Mouse (Mus musculus) midbrain, embryonic 14.5 days (tissue): ENCODE data around the gene Txn2. TPM values are rescaled to one million over a fixed set of nuclear protein-coding genes. Genes with fewer than 3 reads are reported as not detected.
A peak's percentile ranks its signal among the peaks of the same experiment; 100 is the strongest.

ENCODE experiments used
- ATAC-seq: fragments of 200-750 bp; cut with Nextera tagmentation; 2 replicates; pipeline ENCODE4 v1.8.0; 2017; ENCODE audit warnings: moderate number of reproducible peaks, moderate library complexity; ENCODE audit not compliant: low FRiP score, low TSS enrichment
- DNase-seq: peaks from one replicate; pipeline ENCODE4 v3.0.0-alpha.2; 2015
- H3K27ac ChIP-seq: fragments of 300-500 bp; sonication (generic); replicated peaks from 2 replicates; pipeline ENCODE4 v1.5.1; 2014; ENCODE audit warnings: mild to moderate bottlenecking, low read depth, low read length, moderate library complexity
- H3K27me3 ChIP-seq: fragments of 300-500 bp; sonication (generic); 2 replicates; pipeline ENCODE4 v1.6.1; 2014; ENCODE audit warnings: low read length, control low read depth, mixed read lengths; ENCODE audit not compliant: control insufficient read depth, insufficient read depth
- H3K36me3 ChIP-seq: fragments of 300-500 bp; sonication (generic); 2 replicates; pipeline ENCODE4 v1.6.1; 2014; ENCODE audit warnings: low read length, control low read depth; ENCODE audit not compliant: control insufficient read depth, insufficient read depth
- H3K4me1 ChIP-seq: fragments of 300-500 bp; sonication (generic); 2 replicates; pipeline ENCODE4 v1.6.1; 2014; ENCODE audit warnings: mild to moderate bottlenecking, antibody characterized with exemption, low read length, control low read depth; ENCODE audit not compliant: control insufficient read depth, insufficient read depth
- H3K4me2 ChIP-seq: fragments of 300-500 bp; sonication (generic); 2 replicates; pipeline ENCODE4 v1.6.1; 2014; ENCODE audit warnings: mild to moderate bottlenecking, low read length, moderate library complexity
- H3K4me3 ChIP-seq: fragments of 300-500 bp; sonication (generic); replicated peaks from 2 replicates; pipeline ENCODE4 v1.5.1; 2014; ENCODE audit warnings: low read depth, low read length
- H3K9ac ChIP-seq: fragments of 300-500 bp; sonication (generic); replicated peaks from 2 replicates; pipeline ENCODE4 v1.6.1; 2014; ENCODE audit warnings: mild to moderate bottlenecking, low read length, moderate library complexity
- H3K9me3 ChIP-seq: fragments of 300-500 bp; sonication (generic); 2 replicates; pipeline ENCODE4 v1.6.1; 2016; ENCODE audit warnings: low read length, control low read depth, mixed read lengths; ENCODE audit not compliant: control insufficient read depth
- WGBS: fragments of 180-500 bp; shearing (Covaris S2); extraction: QIAGEN DNeasy Blood & Tissue Kit; methylation state at CpG from one replicate; pipeline ENCODE4 v1.1.7; 2014; 5-methylcytosine and 5-hydroxymethylcytosine counted together
- polyA plus RNA-seq: library from polyadenylated mRNA; unstranded; fragments of >200 nt; fragmentation: Nextera tagmentation; extraction: Ambion mirVana; gene quantifications from 2 replicates; pipeline ENCODE4 v1.2.1, GENCODE M21; 2014

Txn2 gene
- polyA plus RNA-seq, 1 experiment from 2014 or later = 219 TPM

DNA sequence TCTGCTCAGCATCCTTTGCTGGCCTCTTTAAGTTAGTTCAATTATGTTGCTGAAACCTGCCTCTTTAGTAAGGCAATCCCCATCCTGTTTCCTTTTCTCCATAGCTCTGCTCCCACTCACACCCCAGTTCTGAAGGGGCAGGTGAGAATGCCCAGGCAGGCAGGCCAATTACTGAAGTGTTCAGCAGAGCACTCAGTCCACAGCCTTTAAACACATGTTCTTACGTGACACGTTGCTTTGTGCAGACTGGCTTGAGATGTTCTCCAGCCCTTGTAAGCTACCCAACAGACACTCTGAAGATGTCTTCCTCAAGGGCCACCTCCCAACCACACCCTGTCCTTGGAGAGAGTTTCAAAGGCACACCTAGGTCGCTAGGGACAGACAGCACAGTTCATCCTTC, 29.3 kb upstream of the Txn2 start:
- peaks cover 51% of the 10 kb centered on the region for H3K36me3 ChIP-seq
- 61% methylated on average over 3 of the region's 3 CpGs for WGBS
- H3K4me3 ChIP-seq = no peak overlapping the region
- DNase-seq = no peak
- no peak overlapping the region for H3K27ac ChIP-seq
- no peak for ATAC-seq
- H3K27me3 ChIP-seq = no peaks in the 10 kb centered on the region
- no peaks in the 10 kb centered on the region for H3K9me3 ChIP-seq
- no peak overlapping the region for H3K4me2 ChIP-seq
- peaks cover 24% of the 10 kb centered on the region for H3K4me1 ChIP-seq
- H3K9ac ChIP-seq = no peak overlapping the region

DNA sequence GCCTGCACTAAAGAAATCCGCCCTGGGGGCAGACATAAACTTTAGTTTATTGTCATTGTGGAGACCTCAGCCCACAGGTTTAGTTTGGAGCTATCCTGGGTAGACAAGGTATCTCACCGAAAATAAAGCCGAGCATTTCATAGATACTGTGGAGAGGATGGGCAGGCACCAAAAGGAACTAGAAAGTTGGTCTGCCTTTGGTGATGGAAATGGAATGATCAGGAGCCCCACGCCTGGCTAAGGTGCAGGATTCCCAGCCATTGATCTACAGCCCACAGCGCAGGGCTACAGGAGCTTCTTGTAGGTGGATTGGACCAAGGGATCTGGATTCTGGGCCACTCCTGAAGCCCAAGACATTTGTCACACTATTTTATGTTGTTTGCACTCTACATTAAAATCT, 28.8 kb upstream of the Txn2 start:
- Histone ChIP-seq H3K9ac (no peak overlapping the region; the same call in 1 of the 2 replicates), H3K36me3 (peaks cover 51% of the 10 kb centered on the region), H3K4me2 (no peak overlapping the region), H3K4me3 (no peak overlapping the region), H3K27me3 (no peaks in the 10 kb centered on the region), H3K9me3 (no peaks in the 10 kb centered on the region), H3K27ac (no peak overlapping the region), H3K4me1 (peaks cover 24% of the 10 kb centered on the region)
- 51% methylated on average over 5 of the region's 5 CpGs for WGBS
- ATAC-seq = no peak
- no peak for DNase-seq

DNA sequence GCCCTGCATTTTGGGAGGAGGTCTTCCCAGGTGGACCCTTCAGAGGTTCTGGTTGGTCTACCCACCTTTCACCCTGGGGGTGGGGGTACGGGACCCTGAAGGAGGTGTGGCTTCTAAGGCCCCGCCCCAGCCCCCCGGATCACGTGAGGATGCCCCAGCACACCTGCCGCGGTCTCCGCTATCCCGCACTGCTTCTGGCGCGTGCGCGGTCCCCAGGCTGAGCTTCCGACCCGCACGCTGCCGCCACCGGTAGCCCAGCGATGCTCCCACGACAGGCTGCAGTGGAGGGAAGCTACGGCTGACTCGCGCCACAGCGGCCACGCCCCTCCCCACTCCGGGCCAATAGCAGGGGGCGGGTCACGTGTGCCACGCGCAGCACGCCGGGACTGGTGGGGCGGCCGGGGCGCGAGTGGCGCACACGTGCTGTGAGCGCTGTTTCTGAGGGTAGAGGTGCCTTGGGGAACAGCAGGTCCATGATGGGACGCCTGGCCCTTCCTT, 27.6 kb upstream of the Txn2 start, which contains the start of gene Foxred2:
Gene Foxred2, minus strand, starts transcription at position 319 of the 498 bp plus-strand sequence.
- H3K9ac ChIP-seq = peak within 1 kb of the TSS; percentile 62
- under 1% methylated on average over 39 of the region's 39 CpGs for WGBS
- no peaks in the 10 kb centered on the region for H3K9me3 ChIP-seq
- DNase-seq (peak; percentile 95), ATAC-seq (peak; percentile 95)
- H3K36me3 ChIP-seq = peaks cover 48% of the 10 kb centered on the region
- H3K4me2 ChIP-seq = peak within 1 kb of the TSS; percentile 78
- no peaks in the 10 kb centered on the region for H3K27me3 ChIP-seq
- H3K27ac ChIP-seq = peak within 1 kb of the TSS; percentile 76
- H3K4me1 ChIP-seq = peaks cover 24% of the 10 kb centered on the region
- peak within 1 kb of the TSS; percentile 52 for H3K4me3 ChIP-seq

DNA sequence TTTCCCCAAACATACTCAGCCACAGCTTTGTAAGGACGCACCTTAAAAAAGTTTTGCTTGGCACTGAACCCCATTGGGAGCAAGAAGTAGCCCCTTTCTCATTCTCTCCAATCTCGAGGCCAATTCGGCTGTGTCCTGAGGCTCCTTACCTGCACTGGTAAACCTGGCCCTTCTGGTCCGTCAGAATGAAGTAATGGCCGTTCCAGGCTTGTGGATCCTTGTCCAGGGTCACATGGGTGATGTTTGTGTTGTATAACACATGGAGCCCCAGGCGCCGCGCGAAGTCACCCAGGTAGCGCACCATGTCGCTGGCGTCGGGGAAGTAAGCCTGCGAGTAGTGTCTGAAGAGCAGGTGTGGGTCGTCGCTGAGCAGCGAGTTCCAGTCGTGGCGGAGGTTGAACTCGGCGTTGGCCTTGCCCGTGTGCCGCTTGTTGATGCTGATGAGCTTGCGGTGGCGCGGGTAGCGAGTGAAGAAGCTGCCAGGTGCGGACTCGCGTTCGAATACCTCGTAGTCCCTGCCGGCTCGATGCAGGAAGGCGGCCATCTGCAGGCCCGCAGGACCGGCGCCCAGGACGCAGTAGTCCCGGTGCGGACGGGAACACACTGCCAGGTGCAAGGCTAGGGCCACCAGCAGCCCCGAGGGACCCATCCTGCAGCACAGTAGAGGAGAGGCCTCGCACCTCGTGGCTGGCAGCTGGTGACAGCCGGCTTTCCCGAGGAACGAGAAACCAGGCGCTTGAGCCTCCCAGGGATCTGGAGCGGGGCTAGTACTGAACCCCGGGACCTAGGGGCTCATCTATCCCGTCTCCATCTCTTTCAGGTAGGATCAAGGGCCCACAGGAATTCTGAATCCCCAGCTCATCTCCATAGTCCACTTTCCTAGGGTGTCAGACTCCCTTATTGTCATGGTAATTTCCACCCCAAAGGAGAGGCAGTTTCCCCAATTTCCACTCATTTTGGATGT, 26.9 kb upstream of the Txn2 start:
- Histone ChIP-seq H3K4me1 (peaks cover 24% of the 10 kb centered on the region), H3K9me3 (no peaks in the 10 kb centered on the region), H3K9ac (peak overlapping the region; percentile 62), H3K27me3 (no peaks in the 10 kb centered on the region), H3K36me3 (peaks cover 48% of the 10 kb centered on the region), H3K4me2 (peak overlapping the region; percentile 78), H3K4me3 (peak overlapping the region; percentile 52), H3K27ac (peak overlapping the region; percentile 76)
- DNase-seq (peak; percentile 64), ATAC-seq (peak; percentile 51)
- 9% methylated on average over 52 of the region's 52 CpGs for WGBS

DNA sequence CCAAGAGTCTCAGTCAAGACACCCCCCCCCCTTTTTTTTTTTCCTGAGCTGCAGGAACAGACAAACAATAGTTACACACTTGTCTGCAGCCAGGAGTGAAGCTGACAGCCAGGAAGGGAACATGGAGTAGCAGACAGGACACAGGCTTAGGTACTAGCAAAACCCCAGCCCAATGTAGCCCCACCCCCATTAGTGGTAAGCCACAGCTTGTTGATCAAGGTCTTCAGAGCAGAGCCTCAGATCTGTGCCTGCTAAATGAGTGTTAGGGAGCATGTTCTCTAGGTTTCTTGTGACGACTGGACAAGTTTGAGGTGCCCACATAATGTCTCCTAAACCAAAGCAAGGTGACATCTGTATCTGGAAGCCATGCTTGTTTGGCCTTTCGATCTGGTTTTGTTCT, 25.6 kb upstream of the Txn2 start:
- H3K9me3 ChIP-seq = no peaks in the 10 kb centered on the region
- no peaks in the 10 kb centered on the region for H3K27me3 ChIP-seq
- no peak for DNase-seq
- H3K9ac ChIP-seq = no peak overlapping the region
- 94% methylated on average over 2 of the region's 2 CpGs for WGBS
- peaks cover 48% of the 10 kb centered on the region for H3K36me3 ChIP-seq
- ATAC-seq = no peak
- H3K4me2 ChIP-seq = peak overlapping the region; percentile 24
- no peak overlapping the region for H3K27ac ChIP-seq
- H3K4me1 ChIP-seq = peaks cover 24% of the 10 kb centered on the region
- H3K4me3 ChIP-seq = no peak overlapping the region

DNA sequence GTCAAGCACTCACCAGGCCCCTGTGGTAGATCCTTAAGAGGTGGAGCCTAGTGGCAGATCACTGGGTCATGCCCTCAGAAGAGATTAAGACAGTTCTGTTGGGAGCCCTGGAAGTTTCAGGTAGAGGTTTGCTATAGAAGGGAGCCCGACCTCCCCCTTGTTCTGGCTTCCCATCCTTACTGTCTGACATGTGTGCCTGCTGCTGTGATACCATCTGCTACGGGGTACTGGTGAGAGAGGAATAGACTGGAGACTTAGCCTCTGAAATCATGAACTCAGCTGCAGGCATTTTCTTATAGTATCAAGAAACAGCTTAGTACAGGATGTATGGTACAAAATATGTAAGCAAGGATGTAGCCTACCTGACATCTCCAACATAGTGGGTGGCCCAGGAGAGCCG, 24.1 kb upstream of the Txn2 start:
- ATAC-seq = no peak
- WGBS = 93% methylated on average over 3 of the region's 3 CpGs
- no peak overlapping the region for H3K9ac ChIP-seq
- no peak overlapping the region for H3K27ac ChIP-seq
- H3K9me3 ChIP-seq = no peaks in the 10 kb centered on the region
- H3K4me3 ChIP-seq = no peak overlapping the region
- H3K27me3 ChIP-seq = no peaks in the 10 kb centered on the region
- no peak for DNase-seq
- no peak overlapping the region for H3K4me2 ChIP-seq
- peaks cover 46% of the 10 kb centered on the region for H3K36me3 ChIP-seq
- H3K4me1 ChIP-seq = peaks cover 24% of the 10 kb centered on the region

DNA sequence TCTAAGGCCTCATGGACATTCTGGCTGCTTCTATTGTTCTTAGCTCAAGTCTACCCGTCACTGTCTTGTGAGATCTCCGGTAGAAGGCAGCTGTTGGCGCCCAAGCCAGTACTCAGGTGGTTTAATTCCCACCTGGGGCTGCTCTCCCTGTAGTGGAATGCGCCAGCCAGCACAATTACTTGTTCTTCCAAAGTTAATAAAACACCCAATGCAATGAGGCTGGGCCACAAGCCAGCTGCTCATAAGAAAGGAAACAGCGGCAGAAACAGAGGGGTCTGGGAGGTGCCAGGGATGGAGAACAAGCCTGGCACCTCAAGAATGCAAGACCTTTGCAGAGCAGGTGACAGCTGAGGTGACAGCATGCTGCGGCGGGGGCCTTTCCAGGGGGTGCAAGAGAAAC, 20.3 kb upstream of the Txn2 start:
- 90% methylated on average over 7 of the region's 7 CpGs for WGBS
- H3K27ac ChIP-seq = no peak overlapping the region
- no peaks in the 10 kb centered on the region for H3K27me3 ChIP-seq
- H3K4me3 ChIP-seq = no peak overlapping the region
- peaks cover 76% of the 10 kb centered on the region for H3K36me3 ChIP-seq
- no peaks in the 10 kb centered on the region for H3K9me3 ChIP-seq
- DNase-seq (no peak), ATAC-seq (no peak)
- no peaks in the 10 kb centered on the region; the same call in 1 of the 2 replicates for H3K4me1 ChIP-seq
- H3K9ac ChIP-seq = no peak overlapping the region
- no peak overlapping the region for H3K4me2 ChIP-seq

DNA sequence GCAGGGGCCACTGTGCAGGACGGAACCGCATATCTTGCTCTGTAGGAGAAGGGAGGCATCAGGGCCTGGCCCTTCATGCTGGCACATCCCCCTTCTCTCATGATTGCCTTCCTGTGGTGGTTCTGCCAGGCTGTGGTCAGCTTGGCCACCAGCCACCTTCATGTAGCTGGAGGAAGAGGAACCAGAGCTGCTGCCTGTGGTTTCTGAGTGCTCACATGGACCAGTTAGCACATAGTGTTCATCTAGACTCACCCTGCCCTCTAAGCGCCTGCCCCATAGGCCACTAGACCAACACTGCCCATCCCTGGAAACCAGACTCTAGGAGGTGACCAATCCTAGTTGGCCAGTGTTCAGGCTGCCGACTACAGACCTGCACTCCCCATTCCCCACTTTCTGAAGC, 16.9 kb upstream of the Txn2 start:
- no peak for DNase-seq
- peaks cover 79% of the 10 kb centered on the region for H3K36me3 ChIP-seq
- H3K9ac ChIP-seq = no peak overlapping the region
- H3K27ac ChIP-seq = no peak overlapping the region
- no peak overlapping the region for H3K4me3 ChIP-seq
- no peak for ATAC-seq
- H3K4me1 ChIP-seq = no peaks in the 10 kb centered on the region
- H3K9me3 ChIP-seq = no peaks in the 10 kb centered on the region
- no peaks in the 10 kb centered on the region for H3K27me3 ChIP-seq
- 90% methylated on average over 4 of the region's 4 CpGs for WGBS
- no peak overlapping the region for H3K4me2 ChIP-seq

DNA sequence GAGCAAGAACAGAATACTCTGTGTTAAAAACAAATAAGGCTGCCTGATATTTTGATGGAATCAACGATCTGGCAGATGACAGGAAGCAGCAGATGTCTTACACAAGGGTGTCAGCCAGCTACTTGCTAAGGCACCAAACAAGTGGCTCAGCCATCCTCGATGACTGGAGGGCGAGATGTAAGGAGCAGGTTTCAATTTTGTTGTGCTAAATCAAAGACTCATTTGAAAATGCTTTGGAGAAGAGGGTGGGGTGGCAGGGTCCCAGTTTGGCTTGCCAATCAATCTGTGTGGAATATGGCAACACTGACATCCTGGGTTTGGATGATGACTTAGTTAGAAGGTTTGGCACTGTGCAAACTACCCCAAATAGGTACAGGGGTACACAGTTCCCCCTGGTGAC, 12.8 kb upstream of the Txn2 start:
- Histone ChIP-seq H3K9me3 (no peaks in the 10 kb centered on the region), H3K36me3 (peaks cover 47% of the 10 kb centered on the region), H3K4me2 (no peak overlapping the region), H3K27ac (no peak overlapping the region), H3K4me3 (no peak overlapping the region), H3K27me3 (no peaks in the 10 kb centered on the region), H3K9ac (no peak overlapping the region), H3K4me1 (no peaks in the 10 kb centered on the region)
- 84% methylated on average over 3 of the region's 3 CpGs for WGBS
- ATAC-seq = no peak
- DNase-seq = no peak
